Mouse (Mus musculus): Measurements from ENCODE around the gene Slc4a3. TPM values are rescaled to one million over a fixed set of nuclear protein-coding genes. Genes with fewer than 3 reads are reported as not detected.

The Slc4a3 gene
- polyA plus RNA-seq, 1 experiment from 2014 or later = 17.7 TPM

GRCm38 (mm10) chr1:75564916-75565315, 18.9 kb downstream of the Slc4a3 start:
- Histone ChIP-seq H3K36me3 (no peaks in the 10 kb centered on the region), H3K9me3 (no peaks in the 10 kb centered on the region), H3K27me3 (replicated peaks) (0 out of 2 replicates have a peak, but pooled peaks cover 5% of the 10 kb centered on the region), H3K4me2 (no peak overlapping the region), H3K4me3 (replicated peaks) (no peak overlapping the region), H3K9ac (no peak overlapping the region), H3K27ac (no peak overlapping the region), H3K4me1 (0 out of 2 replicates have a peak, but pooled peaks cover 8% of the 10 kb centered on the region)
- ATAC-seq (ENCODE audit: insufficient read depth, low FRiP score, low read depth) = no peak
- 38% methylated on average over 5 of the region's 5 CpGs for WGBS

- 57% methylated on average over 9 of the region's 9 CpGs for WGBS
- no peak overlapping the region for H3K27ac ChIP-seq
- no peak for ATAC-seq (ENCODE audit: insufficient read depth, low FRiP score, low read depth)
Measured at GRCm38 (mm10) chr1:75565616-75566015, 19.6 kb downstream of the Slc4a3 start.

GRCm38 (mm10) chr1:75570403-75570802, 24.3 kb downstream of the Slc4a3 start:
- H3K4me3 ChIP-seq (replicated peaks) = no peak overlapping the region
- H3K4me1 ChIP-seq = no peaks in the 10 kb centered on the region
- no peaks in the 10 kb centered on the region for H3K9me3 ChIP-seq
- no peak for ATAC-seq (ENCODE audit: insufficient read depth, low FRiP score, low read depth)
- H3K27ac ChIP-seq = no peak overlapping the region
- 71% methylated on average over 6 of the region's 6 CpGs for WGBS
- H3K4me2 ChIP-seq = no peak overlapping the region
- H3K9ac ChIP-seq = no peak overlapping the region
- H3K36me3 ChIP-seq = no peaks in the 10 kb centered on the region
- H3K27me3 ChIP-seq (replicated peaks) = no peaks in the 10 kb centered on the region

More at GRCm38 (mm10) chr1:75565616-75566015, 19.6 kb downstream of the Slc4a3 start:
- Histone ChIP-seq H3K27me3 (replicated peaks) (0 out of 2 replicates have a peak, but pooled peaks cover 5% of the 10 kb centered on the region), H3K4me3 (replicated peaks) (no peak overlapping the region), H3K9ac (no peak overlapping the region), H3K36me3 (no peaks in the 10 kb centered on the region), H3K4me2 (no peak overlapping the region), H3K4me1 (0 out of 2 replicates have a peak, but pooled peaks cover 6% of the 10 kb centered on the region), H3K9me3 (no peaks in the 10 kb centered on the region)

GRCm38 (mm10) chr1:75572776-75573175, 26.7 kb downstream of the Slc4a3 start:
- H3K9me3 ChIP-seq = no peaks in the 10 kb centered on the region
- H3K4me3 ChIP-seq (replicated peaks) = no peak overlapping the region
- no peak for ATAC-seq (ENCODE audit: insufficient read depth, low FRiP score, low read depth)
- 69% methylated on average over 6 of the region's 6 CpGs for WGBS
- no peaks in the 10 kb centered on the region for H3K36me3 ChIP-seq
- no peak overlapping the region for H3K27ac ChIP-seq
- no peaks in the 10 kb centered on the region for H3K27me3 ChIP-seq (replicated peaks)
- no peak overlapping the region for H3K9ac ChIP-seq
- no peak overlapping the region for H3K4me2 ChIP-seq
- no peaks in the 10 kb centered on the region for H3K4me1 ChIP-seq

GRCm38 (mm10) chr1:75573715-75574114, 27.6 kb downstream of the Slc4a3 start:
- Histone ChIP-seq H3K9ac (no peak overlapping the region), H3K4me2 (no peak overlapping the region), H3K4me1 (no peaks in the 10 kb centered on the region), H3K27ac (no peak overlapping the region), H3K4me3 (replicated peaks) (no peak overlapping the region), H3K27me3 (replicated peaks) (no peaks in the 10 kb centered on the region), H3K36me3 (no peaks in the 10 kb centered on the region), H3K9me3 (no peaks in the 10 kb centered on the region)
- WGBS = 80% methylated on average over 7 of the region's 7 CpGs
- ATAC-seq (ENCODE audit: insufficient read depth, low FRiP score, low read depth) = no peak

GRCm38 (mm10) chr1:75574476-75575310, 28.6 kb downstream of the Slc4a3 start:
- Histone ChIP-seq H3K27me3 (replicated peaks) (no peaks in the 10 kb centered on the region), H3K4me1 (no peaks in the 10 kb centered on the region), H3K9me3 (no peaks in the 10 kb centered on the region), H3K4me3 (replicated peaks) (no peak overlapping the region), H3K36me3 (no peaks in the 10 kb centered on the region), H3K9ac (no peak overlapping the region), H3K4me2 (no peak overlapping the region), H3K27ac (no peak overlapping the region)
- WGBS = 63% methylated on average over 17 of the region's 17 CpGs
- ATAC-seq (ENCODE audit: insufficient read depth, low FRiP score, low read depth) = no peak

- no peak overlapping the region for H3K9ac ChIP-seq
- no peak overlapping the region for H3K27ac ChIP-seq
- no peaks in the 10 kb centered on the region for H3K36me3 ChIP-seq
- H3K27me3 ChIP-seq (replicated peaks) = no peaks in the 10 kb centered on the region
- H3K9me3 ChIP-seq = no peaks in the 10 kb centered on the region
- 41% methylated on average over 7 of the region's 7 CpGs for WGBS
- no peak overlapping the region for H3K4me3 ChIP-seq (replicated peaks)
- H3K4me1 ChIP-seq = no peaks in the 10 kb centered on the region
- no peak for ATAC-seq (ENCODE audit: insufficient read depth, low FRiP score, low read depth)
- no peak overlapping the region for H3K4me2 ChIP-seq
Measured at GRCm38 (mm10) chr1:75581936-75582624, 36.0 kb downstream of the Slc4a3 start.

GRCm38 (mm10) chr1:75582625-75582956, 36.5 kb downstream of the Slc4a3 start:
- ATAC-seq (ENCODE audit: insufficient read depth, low FRiP score, low read depth) = no peak
- no peak overlapping the region for H3K4me2 ChIP-seq
- no peaks in the 10 kb centered on the region for H3K9me3 ChIP-seq
- H3K4me1 ChIP-seq = no peaks in the 10 kb centered on the region
- H3K9ac ChIP-seq = no peak overlapping the region
- no peak overlapping the region for H3K4me3 ChIP-seq (replicated peaks)
- no peaks in the 10 kb centered on the region for H3K36me3 ChIP-seq
- H3K27ac ChIP-seq = no peak overlapping the region
- WGBS = 79% methylated on average over 5 of the region's 5 CpGs
- no peaks in the 10 kb centered on the region for H3K27me3 ChIP-seq (replicated peaks)

- no peaks in the 10 kb centered on the region for H3K36me3 ChIP-seq
- ATAC-seq (ENCODE audit: insufficient read depth, low FRiP score, low read depth) = no peak
- no peaks in the 10 kb centered on the region for H3K9me3 ChIP-seq
- no peaks in the 10 kb centered on the region for H3K27me3 ChIP-seq (replicated peaks)
- H3K27ac ChIP-seq = no peak overlapping the region
- H3K4me2 ChIP-seq = no peak overlapping the region
- no peaks in the 10 kb centered on the region; the same call in 1 of the 2 replicates for H3K4me1 ChIP-seq
- WGBS = 72% methylated on average over 10 of the region's 10 CpGs
- H3K9ac ChIP-seq = no peak overlapping the region
- H3K4me3 ChIP-seq (replicated peaks) = no peak overlapping the region
Measured at GRCm38 (mm10) chr1:75583034-75583433, 37.0 kb downstream of the Slc4a3 start.

GRCm38 (mm10) chr1:75586791-75587190, 40.7 kb downstream of the Slc4a3 start:
- no peak overlapping the region for H3K4me3 ChIP-seq (replicated peaks)
- no peaks in the 10 kb centered on the region for H3K27me3 ChIP-seq (replicated peaks)
- ATAC-seq (ENCODE audit: insufficient read depth, low FRiP score, low read depth) = no peak
- H3K27ac ChIP-seq = no peak overlapping the region
- no peak overlapping the region for H3K4me2 ChIP-seq
- WGBS = 88% methylated on average over 3 of the region's 3 CpGs
- H3K36me3 ChIP-seq = no peaks in the 10 kb centered on the region
- no peaks in the 10 kb centered on the region for H3K9me3 ChIP-seq
- H3K4me1 ChIP-seq = peaks cover 4% of the 10 kb centered on the region; the same call in 1 of the 2 replicates
- H3K9ac ChIP-seq = no peak overlapping the region

- H3K4me1 ChIP-seq = peaks cover 4% of the 10 kb centered on the region; the same call in 1 of the 2 replicates
- H3K4me2 ChIP-seq = no peak overlapping the region
- H3K27ac ChIP-seq = no peak overlapping the region
- no peaks in the 10 kb centered on the region for H3K27me3 ChIP-seq (replicated peaks)
- no peak for ATAC-seq (ENCODE audit: insufficient read depth, low FRiP score, low read depth)
- H3K9me3 ChIP-seq = no peaks in the 10 kb centered on the region
- 56% methylated on average over 12 of the region's 12 CpGs for WGBS
- H3K4me3 ChIP-seq (replicated peaks) = no peak overlapping the region
- no peak overlapping the region for H3K9ac ChIP-seq
- H3K36me3 ChIP-seq = no peaks in the 10 kb centered on the region
Measured at GRCm38 (mm10) chr1:75587738-75588719, 42.0 kb downstream of the Slc4a3 start.
